Mouse (Mus musculus): Measurements from ENCODE around the gene Socs2.

The Socs2 gene

DNA sequence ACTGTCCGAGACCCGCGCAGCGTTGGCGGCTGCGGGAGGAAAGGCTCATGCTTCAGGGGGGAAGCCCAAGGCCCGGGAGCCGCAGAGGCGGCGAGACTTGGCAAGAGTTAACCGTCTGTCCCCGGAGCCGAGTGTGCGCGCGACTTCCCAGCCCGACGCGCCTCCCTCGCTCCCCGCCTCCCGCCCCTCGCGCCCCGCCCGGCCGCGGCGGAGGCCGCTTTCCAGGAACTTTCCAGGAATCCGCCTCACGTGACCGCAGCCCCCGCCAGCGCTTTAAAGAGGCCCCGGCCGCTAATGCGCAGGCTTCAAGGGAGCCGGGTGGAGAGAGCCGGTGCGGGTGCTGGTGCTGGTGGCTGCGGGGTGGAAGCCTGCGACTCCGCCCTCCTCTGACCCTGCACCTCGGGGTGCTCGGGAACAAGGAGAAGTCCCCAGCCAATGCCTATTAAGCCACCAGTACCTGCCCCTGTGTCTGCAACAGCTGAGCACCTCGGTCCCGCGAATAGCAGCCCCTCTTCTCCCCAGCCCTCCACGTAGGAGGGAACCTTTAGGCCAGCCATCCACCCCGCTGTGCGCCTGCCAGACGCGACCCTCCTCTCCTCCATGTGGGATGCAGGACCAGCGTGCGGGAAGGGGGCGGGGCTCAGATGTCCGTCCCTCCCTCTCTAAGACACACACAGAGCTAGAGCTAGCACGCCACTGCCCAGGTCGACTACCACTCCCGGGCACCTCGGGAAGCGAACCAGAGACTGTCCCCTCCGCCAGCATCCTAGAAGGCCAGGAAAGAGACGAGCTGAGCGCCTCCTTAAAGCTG lies at the start of gene Socs2:
Gene Socs2, minus strand, starts transcription at position 496 of the 811 bp plus-strand sequence.
- peak; percentile 82 for DNase-seq (ENCODE audit: low spot score)

DNA sequence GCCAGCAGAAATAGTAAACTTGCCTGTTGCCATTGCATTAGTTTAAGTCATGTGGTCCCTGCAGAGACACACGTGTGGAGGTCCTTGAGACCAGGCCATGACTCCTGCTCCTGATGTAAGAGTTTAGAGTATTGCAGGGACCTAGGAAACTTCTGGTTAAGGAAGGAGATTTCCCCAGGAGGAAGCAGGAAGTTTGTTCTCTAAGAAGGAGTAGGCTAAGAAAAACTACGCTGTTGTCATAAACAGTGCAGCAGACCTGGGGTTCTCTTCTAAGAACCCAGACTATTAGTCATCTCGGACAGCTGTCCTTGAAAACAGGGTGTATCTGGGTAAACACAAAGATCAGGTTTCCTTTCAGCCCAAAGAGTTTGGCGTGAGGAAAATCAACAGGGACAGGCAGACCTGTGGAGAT lies 48.5 kb upstream of the Socs2 start:
- no peak for DNase-seq (ENCODE audit: low spot score)

DNA sequence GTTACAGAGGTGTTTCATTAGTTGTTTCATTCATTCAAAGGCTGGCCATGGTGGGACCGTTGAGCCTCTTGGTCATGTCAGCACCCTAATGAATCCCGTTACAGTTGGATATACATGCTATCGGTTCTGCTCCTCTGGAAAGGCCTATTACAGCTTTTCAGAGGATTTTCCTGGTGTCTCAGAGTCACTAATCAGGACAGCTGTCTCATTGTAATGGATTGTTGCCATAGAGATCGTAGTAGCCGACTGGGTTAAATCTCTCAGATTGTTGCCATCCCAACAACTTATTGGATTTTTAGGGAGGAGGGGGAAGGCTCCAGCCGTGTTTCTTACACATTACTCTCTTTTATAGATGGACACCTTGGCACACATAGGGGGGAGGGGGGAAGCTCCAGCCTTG lies 47.5 kb upstream of the Socs2 start:
- no peak for DNase-seq (ENCODE audit: low spot score)

DNA sequence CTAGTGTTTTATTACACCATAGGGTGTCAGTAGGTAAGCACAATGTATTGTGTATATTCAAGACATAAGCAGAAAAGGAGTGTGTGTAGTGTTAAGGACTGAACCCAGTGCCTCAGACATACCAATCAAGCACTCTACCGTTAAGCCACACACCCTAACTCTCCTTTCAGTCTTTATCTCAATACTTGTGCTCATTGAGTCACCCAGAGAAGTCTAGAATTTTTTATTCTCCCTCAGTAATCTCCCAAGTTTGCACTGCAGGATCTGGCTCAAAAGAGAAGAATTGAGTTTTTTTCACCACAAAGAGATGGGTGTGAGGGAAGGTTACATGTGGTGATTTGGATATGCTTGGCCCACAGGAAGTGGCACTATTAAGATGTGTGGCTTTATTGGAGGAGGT lies 45.3 kb upstream of the Socs2 start:
- DNase-seq (ENCODE audit: low spot score), result no peak

DNA sequence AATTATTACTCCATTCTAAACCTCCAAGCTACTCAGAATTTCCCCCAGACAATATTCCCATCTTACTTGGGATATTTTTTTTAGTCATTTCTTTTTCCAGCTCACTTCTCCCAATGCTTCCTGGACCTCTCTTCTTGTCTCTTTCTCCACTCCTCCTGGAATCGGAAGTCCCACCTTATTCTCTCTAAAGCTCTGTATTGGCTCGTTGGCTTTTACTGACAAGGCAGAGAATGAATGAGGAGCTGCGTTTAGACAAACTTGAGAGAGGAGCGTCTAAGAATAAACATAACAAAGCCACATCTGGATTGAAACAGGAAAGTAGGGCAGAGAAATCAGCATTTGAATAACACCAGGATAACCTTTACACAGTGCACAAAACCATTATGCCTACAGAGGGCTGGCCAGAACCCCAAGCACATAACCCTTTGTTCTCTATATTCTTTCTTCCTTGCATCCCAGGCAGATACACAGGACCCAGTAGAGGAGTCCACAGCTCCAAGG lies 44.1 kb upstream of the Socs2 start:
- no peak for DNase-seq (ENCODE audit: low spot score)

DNA sequence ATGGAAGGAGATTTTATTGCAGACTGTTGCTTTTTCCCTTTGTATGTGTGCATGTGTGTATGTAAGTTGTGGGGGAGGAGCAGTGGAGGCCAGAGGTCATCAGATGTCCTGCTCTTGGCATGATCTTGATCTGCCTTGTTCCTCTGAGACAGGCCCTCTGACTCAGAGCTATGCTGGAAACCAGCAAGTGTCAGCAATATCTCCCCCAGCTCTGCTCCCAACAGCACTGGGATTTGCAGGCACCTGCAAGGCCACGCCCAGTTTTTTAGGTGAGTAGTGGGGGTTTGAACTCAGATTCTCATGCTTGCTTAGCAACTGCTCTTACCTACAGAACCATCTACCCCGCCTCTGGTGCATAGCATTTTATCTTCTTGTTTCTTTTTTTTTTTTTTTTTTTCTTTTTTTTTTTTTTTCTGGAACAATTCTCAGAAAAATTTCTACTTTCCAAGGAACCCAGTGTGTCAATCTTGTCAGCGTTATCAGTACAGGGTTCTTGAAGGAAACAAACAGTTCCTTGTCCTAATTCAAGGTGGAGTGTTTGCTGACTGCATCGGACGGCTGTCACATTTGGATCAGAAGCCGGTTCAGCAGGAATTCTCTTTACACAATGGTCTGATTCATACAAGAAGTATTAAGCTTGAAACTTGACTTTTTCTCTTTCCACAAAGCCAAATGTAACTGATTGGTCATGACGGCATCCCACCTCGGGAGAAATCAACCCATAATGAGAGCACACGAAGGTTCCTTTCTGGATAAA lies 41.2 kb upstream of the Socs2 start:
- peak; percentile 16 for DNase-seq (ENCODE audit: low spot score)

DNA sequence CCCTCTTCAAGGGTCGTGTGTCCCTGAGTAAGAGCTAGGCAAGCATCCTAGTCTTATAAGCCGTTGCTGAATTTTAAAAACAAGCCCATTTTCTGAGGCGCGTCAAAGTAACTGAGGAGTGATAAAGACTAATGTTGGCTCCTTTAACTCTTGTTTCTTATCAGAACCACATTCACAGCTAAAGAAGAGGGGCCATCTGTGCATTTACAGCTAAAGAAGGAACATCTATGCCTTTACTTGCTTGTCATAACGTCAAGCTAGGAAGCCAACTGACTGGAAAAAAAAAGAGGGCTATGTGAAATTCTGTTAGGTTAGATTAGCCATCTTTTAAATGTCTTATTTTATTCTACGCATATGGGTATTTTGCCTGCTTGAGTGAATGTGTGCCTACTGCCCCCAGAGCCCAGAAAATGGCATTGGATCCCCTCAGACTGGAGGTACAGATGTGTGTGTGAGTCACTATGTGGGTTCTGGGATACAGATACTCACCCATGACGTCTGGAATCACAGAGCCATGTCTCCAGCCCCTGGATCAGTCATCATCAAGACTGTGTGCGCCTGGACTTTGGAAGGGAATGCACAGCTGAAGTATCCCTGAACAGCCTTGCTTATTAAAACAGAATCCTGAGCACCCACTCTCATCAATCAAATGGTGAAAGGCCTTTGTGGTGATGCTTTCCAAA lies 40.5 kb upstream of the Socs2 start:
- DNase-seq (ENCODE audit: low spot score), result no peak

DNA sequence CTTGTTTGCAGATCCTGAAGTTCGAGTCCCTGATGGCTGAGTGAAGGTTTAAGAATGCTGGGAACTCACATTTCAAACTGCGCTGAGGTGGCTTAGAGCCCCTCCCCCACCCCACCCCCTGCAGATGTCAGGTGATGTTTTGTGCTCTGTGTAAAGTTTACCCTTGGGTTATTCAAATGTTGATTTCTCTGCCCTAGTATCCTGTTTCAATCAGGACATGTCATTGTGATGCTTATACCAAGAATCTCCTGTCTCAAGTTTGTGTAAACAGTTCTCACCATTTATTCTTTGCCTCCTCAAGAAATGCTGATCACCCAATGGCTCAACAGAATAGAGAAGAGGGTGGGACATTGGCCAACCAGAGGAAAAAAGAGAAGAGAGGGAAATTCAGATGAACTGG lies 39.1 kb upstream of the Socs2 start:
- no peak for DNase-seq (ENCODE audit: low spot score)

DNA sequence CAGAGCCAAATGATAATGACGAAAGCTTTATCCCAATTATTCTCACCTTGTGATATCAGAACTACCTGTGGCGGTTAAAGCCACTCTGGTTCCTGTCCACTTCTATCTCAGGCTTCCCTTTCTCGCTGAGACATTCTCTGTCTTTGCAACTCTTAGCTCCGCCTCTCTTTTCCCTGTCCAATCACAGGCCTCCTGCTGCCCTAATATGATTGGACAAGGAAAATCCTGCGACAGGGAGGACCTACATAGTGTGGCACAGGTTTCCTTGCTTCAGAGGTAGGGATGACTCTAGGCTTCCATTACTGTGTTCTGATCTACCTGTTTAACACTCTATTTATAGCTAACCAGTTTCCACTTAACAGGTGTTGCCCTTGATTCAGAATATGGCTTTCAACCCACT lies 36.3 kb upstream of the Socs2 start:
- DNase-seq (ENCODE audit: low spot score), result no peak

DNA sequence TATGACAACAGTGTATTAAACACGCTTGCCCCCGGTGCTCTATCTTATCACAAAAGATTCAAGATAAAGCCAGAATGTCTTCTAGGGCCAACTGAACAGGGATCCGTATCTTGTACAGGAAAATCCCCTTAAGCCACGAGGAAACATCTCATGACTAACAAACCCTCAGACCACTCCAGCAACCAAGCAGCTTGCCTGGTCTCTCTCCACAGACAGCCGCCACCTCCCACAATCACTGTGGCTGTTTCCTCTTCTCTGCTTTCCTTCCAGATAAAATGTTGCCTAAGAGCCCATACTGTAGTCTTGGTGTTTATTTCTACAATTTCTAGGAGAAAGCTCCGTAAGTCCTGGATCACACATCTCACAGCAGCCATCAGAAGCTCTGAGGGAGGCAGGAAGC lies 32.1 kb upstream of the Socs2 start:
- DNase-seq (ENCODE audit: low spot score), result no peak

DNA sequence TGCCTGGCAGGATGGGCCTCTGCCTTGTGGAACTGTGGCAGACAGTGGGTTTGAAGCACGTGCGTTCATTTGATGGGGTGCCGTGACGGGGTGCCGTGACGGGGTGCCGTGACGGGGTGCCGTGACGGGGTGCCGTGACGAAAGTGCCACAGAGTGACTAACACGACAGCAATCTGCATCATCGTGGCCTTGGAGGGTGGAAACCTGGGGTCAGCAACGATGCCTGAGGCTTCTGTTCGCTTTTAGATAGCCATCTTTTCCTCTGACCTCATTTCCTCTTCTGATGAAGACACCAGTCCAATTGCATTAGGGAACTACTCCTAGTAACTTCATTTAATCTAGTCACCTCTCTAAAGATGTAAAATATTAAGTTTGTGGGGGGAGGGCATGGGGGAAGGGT lies 31.0 kb upstream of the Socs2 start:
- DNase-seq (ENCODE audit: low spot score), result no peak

DNA sequence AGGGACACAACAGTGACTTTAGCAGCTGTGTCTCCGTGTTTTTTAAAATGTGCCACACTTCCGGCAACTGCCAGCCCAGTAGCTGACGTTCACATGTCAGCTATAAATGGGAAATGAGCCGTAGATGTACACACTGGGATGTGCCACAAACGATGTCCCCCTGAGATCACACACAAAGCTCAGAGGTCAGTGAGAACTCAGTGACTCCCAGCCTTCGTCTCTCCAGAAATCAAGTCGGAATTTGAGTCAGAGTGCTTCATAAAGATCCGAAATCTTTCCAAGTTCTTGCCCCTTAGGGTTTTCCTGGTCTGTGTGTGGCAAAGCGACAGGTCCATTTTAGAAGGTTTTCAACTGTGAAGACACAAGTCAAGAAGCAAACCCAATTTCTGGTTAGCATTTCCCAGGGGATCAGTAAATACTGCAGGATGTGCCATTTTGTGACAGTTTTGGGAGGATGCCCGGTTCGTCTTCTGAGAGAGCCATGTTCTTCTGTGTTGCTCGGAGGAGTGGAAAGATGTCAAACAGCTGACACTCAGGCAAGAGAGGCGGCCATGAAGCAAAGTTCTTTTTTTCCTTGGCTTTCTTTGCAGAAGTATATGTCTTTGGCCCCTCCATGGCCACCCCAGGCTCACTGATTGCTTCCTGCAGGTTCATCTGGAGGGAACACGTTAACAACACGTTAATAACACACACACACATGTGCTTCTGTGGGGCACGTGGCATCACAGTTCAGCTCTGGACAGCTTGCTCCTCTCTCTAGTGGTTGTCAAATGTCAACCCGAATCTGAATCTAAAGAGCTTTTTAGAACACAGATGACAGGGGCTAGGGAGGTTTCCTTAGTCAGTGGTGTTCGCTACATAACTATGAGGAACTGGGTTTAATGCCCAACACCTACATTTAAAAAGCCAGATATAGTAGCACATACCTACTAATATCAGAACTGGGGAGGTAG lies 28.4 kb upstream of the Socs2 start:
- no peak for DNase-seq (ENCODE audit: low spot score)

DNA sequence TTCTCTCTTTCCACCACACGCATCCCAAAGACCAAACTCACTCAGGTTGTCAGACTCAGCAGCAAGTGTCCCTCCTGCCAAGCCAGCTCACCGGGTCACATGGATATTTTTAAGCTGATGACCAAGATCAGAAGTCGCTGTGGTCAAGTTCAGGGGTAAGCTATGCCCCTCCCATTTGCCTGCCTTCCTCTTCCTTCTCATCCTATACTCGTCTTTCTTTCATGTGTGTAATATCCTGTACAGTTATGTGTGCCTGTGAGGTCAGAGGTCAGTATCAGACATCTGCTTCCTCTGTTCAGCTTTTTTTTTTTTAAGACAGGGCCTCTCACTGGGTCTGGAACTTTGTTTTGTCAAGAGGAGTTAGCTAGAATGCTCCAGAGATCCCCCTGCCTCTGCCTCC lies 25.4 kb upstream of the Socs2 start:
- no peak for DNase-seq (ENCODE audit: low spot score)

DNA sequence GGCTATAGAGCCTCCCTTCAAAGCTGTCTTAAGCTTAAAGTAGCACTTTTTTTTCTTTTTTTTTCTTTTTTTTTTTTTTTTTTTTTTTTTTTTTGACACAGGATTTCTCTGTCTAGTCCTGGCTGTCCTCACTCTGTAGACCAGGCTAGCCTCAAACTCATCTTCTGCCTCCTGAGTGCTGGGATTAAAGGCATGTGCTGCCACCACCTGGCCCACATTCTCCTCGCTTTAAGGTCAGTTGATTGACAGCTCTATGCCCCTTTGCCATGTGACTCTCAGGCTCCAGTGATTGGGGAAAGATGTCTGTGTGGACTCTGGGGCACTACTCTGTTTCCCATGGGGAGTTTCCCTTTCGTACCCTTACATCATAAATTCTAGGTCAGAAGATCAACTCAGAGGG lies 23.6 kb upstream of the Socs2 start:
- DNase-seq (ENCODE audit: low spot score), result no peak

DNA sequence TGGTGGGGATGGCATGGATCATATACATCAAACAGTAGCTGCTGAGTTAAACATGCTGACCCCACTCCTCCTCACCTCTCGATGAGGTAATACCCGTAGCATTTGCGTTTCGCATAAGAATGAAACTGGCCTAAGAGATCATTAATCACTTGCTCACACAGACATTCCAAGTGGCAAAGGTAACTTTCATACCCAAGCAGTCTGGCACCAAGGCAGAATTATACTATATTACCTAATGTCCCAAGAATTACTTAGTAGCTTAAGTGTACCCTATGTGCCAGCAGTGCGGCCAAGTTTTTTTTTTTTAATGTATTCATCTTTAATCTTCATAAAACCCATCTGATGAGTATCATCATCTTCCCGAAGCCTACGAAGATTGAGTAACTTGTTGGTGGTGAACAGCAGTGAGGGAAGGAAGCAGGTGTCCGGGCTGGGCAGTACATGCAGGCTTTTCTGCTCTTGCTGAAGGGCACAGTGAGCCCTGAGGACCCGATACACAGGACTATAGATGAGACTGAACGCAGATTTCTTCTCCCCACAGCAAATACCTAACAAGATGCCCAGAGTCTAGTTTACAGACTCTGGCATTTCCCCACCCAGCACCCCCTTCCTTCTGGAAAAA lies 22.8 kb upstream of the Socs2 start:
- no peak for DNase-seq (ENCODE audit: low spot score)

DNA sequence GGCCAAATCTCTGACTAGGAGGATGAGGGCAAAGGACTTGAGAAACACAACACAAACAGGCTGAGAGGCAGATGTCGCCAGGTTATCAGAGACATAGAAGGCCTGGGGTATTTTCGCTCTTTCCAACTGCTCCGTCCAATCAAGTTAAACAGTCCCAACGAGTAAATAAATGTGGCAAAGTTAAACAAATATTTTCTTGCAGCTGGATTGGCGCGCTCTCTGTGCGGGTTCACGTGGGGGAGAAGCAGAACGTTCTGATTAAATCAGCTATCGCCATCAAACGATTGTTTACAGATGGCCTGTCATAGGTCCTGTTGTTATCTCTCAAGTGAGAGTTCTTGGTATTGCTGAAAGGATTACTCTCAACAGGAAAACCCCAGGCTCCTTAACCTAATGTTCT lies 22.0 kb upstream of the Socs2 start:
- no peak for DNase-seq (ENCODE audit: low spot score)

DNA sequence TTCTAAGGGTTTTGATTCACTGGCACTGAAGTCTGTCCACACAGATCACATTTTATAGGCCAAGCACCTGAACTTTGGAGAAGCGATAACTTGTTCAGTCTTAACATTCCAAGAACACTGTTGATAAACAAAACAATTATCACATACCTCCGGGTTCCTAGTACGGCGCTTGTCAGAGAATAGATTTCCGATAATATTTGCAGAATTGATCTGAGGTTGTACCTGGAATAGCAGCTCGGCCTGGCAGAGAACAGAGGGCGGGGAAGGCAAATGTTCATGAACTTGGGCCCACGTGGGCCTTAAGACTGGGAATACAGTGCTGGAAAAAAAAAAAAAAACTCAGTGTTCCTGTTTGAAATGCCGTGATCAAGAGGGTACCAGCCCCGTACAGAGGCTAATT lies 13.3 kb upstream of the Socs2 start:
- no peak for DNase-seq (ENCODE audit: low spot score)

DNA sequence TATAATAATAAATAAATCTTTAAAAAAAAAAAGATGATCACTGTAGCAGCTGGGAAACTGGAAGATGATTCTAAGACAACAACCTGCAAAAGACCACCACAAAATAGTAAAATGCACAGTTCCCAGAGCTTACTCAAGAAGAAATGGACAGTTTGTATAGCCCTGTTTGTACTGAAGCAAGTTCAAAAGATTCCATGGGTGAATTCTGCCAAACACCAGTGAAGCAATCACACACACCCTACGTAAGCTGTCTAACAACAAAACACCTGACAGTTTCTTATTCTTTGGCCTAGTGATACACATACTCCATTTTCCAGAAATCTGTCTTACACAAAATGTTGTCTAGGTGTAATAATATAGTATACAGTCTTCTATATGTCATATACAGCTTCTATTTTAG lies 12.1 kb upstream of the Socs2 start:
- DNase-seq (ENCODE audit: low spot score), result no peak

DNA sequence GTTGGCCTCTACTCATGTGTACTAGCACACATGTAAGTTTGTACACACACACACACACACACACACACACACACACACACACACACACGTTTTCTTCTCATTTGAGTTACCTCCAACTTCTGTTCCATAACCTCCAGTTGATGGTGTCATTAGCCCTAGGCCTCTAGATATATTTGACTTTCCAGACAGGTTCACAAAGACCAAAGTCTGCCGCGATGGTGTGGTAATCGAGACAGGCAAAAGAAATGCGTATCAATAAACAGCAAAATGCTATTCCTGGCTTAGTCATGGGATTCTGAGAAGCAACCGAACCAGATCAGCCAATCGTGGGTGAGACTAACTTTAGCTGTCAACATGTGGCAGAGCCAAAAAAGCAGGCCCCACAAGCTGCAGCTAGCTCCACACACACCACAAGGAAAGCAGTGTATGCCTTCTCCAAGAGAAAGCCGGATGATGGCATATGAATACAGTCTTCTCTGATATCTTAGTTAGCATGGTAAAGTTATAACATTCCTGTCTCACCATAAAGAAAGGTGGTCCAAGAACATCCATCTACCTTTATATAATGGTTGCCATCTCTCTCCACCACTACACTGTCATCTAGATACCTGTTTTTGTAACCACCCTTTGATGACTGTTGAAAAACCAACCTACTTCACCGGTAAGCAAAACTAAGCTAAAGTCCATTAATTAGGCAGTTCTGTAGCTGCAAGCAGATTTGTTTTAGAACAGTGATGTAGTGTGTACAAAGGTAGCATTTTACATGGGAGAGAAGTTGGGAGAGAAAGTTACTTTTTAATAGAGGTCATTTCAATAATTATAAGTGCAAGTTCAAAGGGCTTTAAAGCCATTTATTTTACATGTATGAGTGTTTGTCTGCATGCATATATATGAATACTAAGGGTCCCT lies 9.5 kb upstream of the Socs2 start:
- DNase-seq (ENCODE audit: low spot score), result no peak

DNA sequence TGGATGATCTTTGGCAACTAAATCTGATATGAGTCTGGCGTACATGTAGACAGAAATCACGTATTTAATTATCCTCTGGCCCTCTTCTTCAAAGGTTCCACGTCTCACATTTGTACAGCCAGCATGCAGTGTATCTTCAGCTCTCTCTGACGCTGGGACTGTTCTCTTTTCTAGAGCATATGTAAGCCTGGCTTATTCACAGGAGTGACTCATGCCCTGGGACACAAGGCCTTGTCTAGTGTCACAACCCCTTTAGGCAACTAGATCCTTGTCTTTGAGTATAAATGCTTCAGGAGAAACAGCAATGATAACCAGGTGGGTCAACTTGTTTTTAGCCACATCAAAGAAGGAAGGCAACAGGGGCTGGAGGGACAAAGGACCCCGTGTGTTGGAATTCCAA lies 5.7 kb upstream of the Socs2 start:
- no peak for DNase-seq (ENCODE audit: low spot score)
